Mouse (Mus musculus): ENCODE measurements around the gene Lrig1.

The Lrig1 gene

DNA sequence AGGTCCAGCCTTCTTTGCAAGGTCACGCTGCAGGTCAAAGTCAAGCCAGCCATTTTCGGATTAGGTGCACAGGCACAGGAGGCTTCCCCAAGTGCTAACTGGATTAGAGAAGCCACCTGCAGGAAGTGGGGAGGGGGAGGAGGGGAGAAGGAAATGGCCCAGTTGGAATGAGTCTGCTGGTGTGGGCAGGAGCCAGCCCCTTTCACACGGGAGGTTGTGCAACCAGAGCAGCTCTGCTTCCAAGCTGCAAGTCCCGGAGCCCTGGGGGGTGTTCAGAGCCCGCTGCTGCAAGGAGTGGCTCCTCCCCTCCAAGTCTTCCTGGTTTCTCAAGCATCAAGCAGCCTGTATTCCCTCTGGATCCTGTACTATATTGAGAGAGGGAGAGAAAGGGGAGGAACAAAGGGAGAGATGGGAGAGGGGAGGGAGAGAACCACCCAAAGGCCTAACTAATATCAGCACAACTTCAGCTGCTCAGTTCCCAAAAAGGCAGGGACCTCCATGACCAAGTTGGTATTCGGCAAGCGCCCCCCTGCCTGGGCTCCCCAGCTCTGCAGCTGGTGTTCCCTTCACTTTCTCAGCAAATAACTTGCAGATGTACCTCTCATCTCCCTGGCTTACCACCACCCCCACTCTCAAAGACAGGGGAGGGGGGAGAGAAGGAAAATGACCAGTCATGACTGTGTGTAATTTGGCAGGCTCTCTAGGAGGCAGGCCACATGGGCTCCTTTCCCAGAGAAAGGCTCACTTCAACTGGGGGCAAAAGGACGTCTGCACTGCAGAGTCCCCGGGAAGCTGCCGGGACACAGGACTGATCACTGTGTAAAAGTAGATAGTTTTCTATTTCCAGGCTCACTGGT is 52.2 kb downstream of the Lrig1 start:
- no peak for DNase-seq (ENCODE audit: low read depth)

- DNase-seq (ENCODE audit: low read depth): no peak
Observed at GRCm38 (mm10) chr6:94646902-94647301, 53.1 kb downstream of the Lrig1 start.

DNA sequence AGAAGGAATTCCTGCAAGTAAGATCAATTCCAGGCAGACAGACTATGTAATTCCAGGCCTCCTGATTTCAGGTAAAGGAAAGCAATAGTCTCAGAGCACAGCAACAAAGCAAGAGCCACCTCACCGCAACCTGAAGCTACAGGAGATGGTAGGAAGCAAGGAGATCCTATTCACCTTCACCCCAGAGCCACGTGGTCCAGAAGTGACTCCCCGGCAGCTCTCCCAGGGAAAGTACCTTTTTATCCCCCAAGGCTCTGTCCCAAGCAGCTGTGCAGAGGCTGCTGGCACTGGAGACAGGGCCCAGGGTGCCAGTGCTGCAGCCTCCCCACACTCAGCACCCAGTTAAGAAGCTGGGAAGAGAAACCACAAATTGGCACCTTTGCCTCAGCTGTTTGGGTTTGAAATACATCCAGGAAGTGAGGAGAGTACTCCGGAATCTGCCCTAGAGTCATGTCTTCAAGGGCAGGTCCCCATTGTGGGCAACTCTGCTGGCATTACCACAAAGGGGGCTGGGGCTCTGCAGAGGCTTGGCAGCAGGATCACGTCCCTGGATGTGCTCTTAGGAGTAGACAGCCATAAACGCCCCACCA is 53.6 kb downstream of the Lrig1 start:
- DNase-seq (ENCODE audit: low read depth): no peak

GRCm38 (mm10) chr6:94645723-94646122 is 54.2 kb downstream of the Lrig1 start:
- DNase-seq (ENCODE audit: low read depth): no peak

DNA sequence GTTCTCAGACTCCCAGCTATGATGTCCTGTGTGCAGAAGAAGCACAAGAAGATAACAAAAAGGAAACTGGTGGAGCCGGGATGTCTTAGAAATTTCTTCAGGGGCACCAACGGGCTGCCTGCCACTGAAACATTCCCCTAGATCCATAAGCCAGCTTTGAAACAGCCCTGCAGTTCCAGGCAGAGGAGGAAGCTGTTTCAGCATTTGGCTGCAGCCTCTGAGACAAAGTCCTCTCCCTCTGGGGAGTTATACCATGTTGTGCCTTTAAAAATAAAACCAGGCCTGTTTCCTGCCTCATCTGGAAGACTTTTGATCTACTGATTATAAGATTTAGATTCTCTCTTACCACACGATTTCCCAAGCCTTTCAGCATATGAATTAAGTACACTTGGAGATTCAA is 55.3 kb downstream of the Lrig1 start:
- no peak for DNase-seq (ENCODE audit: low read depth)

- no peak for DNase-seq (ENCODE audit: low read depth)
Observed at GRCm38 (mm10) chr6:94643989-94644388, 56.0 kb downstream of the Lrig1 start.

DNA sequence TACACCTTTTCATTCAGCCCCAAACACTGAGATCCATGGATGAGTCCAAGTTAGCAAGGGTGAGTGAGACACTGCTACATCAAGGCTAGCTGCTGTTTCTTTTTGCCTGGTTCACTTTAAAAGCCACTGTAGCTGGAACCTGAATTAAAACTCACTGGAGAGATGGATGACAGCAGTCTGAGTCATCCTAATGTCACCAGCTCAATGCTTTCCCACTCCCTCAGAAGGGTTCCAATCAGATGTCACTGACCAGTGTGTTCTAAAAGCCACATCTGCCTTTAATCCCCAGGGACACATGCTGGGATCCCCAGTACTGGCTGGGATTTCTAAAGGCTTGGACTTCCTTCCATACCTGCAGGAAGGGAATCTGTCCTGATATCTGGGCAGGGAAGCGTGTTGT is 57.9 kb downstream of the Lrig1 start:
- no peak for DNase-seq (ENCODE audit: low read depth)

DNA sequence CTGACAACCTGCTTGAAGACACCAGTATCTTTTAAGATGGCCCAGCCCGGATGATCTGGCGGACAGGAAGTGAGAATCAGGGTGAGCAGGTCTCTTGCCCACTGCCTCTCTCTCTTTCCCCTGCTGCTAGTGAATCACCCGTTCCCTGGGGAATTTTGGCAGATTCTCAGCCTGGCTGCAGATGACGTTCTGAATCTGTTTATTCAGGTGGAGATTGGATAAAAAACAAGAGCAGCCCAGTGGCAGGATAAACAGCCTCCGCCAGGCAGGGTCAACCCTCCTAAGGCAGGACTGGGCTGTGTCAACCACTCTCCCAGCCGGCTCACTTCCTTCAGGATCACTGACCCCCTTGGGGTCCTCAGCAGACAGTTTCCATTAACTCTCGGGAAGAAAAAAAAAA is 59.7 kb downstream of the Lrig1 start:
- no peak for DNase-seq (ENCODE audit: low read depth)

- DNase-seq (ENCODE audit: low read depth): no peak
Observed at GRCm38 (mm10) chr6:94637024-94637434, 62.9 kb downstream of the Lrig1 start.

DNA sequence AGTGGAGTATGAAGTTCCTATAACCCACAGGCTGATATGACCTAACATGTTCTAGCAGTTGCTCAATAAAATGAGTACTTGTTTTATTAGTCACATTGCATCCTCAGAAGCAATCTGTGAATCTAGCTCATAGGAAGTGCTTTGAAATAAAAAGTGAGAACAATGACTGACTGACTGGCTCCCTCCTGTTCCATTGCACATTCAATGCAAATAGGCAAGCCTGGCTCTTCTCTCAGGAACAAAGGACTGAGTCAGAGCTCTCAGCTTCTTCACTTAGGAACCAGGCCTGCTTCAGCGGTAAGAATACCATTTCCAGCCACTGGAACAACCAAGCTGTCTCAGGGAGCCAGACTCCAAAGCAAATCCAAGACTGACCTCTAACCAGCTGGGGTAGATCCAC is 64.6 kb downstream of the Lrig1 start:
- no peak for DNase-seq (ENCODE audit: low read depth)

- DNase-seq (ENCODE audit: low read depth): no peak
Observed at GRCm38 (mm10) chr6:94634710-94635109, 65.2 kb downstream of the Lrig1 start.

- no peak for DNase-seq (ENCODE audit: low read depth)
Observed at GRCm38 (mm10) chr6:94634274-94634673, 65.7 kb downstream of the Lrig1 start.

GRCm38 (mm10) chr6:94631779-94632082 is 68.2 kb downstream of the Lrig1 start:
- no peak for DNase-seq (ENCODE audit: low read depth)

DNA sequence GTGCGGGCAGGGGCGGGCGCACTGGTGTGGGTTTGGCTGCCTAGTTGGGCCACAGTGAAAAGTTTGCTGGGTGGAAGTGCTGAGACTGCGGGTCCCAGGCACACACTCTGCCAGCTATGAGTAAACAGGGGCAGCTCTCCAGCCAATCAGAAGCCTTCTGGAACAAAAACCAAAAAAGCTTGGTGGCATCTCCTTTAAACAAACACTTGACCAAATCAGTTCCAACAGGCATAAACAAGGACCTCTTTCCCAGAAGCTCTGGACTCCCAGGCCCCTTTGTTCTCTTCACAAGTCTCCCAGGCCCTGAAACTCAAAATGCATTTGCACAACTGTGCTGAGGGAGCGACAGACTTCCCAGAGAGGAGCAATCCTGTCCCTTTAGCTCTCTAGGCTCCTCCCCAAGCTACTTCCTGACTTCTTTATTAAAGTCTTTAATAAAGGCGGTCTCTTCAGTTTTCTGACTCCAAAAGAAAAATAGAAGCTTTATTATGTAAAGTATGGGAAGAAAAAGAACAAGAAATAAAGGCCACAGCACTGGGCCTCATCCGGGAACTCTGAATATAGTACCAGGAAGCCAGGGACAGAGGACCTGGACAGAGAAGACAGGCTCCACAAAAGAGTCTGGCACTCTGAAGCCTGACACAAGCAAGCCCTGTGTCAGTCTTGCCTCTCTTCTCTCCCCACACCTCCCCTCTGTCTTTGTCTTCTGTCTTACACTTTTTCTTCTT is 68.7 kb downstream of the Lrig1 start:
- no peak for DNase-seq (ENCODE audit: low read depth)

- DNase-seq (ENCODE audit: low read depth): no peak
Observed at GRCm38 (mm10) chr6:94628787-94629186, 71.2 kb downstream of the Lrig1 start.

GRCm38 (mm10) chr6:94627714-94628595 is 72.0 kb downstream of the Lrig1 start:
- DNase-seq (ENCODE audit: low read depth): no peak

- DNase-seq (ENCODE audit: low read depth): no peak
Observed at GRCm38 (mm10) chr6:94626807-94627206, 73.2 kb downstream of the Lrig1 start.

DNA sequence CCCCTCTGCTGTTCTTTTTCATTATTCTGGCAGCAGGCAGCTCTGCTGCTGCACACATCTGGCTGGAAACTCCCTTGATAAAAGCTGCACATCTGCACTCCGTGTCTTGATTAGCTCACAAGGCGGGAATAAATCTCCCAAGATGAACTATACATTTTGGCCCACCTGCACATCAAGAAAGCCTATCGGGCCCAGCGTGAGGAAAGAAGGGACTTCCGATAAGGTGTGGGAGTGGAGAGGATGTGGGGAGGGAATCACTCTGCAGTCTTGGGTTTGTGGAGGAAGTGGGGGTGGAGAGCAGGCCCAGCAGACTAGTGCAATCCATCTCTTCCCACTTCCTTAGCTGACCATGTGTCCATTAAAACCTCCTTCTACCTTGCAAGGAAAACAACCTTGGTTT is 74.1 kb downstream of the Lrig1 start:
- DNase-seq (ENCODE audit: low read depth): no peak

GRCm38 (mm10) chr6:94624543-94624942 is 75.4 kb downstream of the Lrig1 start:
- no peak for DNase-seq (ENCODE audit: low read depth)

DNA sequence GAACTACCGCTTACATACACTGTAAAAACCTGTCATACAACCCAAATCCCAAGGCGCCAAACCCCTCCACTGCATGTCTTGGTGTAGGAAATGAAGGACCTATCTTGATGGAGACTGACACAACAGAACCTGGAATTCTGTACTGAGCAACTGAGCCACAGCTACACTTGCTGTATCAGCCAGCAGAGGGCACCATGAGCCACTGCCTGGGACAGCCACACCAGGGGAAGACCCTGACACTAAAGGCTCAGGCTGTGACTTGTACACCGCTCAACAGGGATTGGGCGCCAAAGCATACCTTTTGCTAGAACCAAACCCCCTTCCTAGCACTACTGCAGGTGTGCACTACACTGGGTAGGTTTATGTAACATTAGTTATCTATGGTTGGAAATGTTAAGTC is 77.0 kb downstream of the Lrig1 start:
- DNase-seq (ENCODE audit: low read depth): no peak

GRCm38 (mm10) chr6:94620801-94621301 is 79.1 kb downstream of the Lrig1 start:
- no peak for DNase-seq (ENCODE audit: low read depth)

GRCm38 (mm10) chr6:94620287-94620686 is 79.7 kb downstream of the Lrig1 start:
- DNase-seq (ENCODE audit: low read depth): no peak

All from c-Kit-positive CD71-positive TER-119-negative erythroid progenitor cells, embryonic 14.5 days (primary cell).